Mouse (Mus musculus): ENCODE results near the gene Bco2. TPM values are rescaled to one million over a fixed set of nuclear protein-coding genes. Genes with fewer than 3 reads are reported as not detected.
A peak's percentile ranks its signal among the peaks of the same experiment; 100 is the strongest.

Bco2 gene
- polyA plus RNA-seq, 2 experiments, result 0.28 to 0.33 TPM

DNA sequence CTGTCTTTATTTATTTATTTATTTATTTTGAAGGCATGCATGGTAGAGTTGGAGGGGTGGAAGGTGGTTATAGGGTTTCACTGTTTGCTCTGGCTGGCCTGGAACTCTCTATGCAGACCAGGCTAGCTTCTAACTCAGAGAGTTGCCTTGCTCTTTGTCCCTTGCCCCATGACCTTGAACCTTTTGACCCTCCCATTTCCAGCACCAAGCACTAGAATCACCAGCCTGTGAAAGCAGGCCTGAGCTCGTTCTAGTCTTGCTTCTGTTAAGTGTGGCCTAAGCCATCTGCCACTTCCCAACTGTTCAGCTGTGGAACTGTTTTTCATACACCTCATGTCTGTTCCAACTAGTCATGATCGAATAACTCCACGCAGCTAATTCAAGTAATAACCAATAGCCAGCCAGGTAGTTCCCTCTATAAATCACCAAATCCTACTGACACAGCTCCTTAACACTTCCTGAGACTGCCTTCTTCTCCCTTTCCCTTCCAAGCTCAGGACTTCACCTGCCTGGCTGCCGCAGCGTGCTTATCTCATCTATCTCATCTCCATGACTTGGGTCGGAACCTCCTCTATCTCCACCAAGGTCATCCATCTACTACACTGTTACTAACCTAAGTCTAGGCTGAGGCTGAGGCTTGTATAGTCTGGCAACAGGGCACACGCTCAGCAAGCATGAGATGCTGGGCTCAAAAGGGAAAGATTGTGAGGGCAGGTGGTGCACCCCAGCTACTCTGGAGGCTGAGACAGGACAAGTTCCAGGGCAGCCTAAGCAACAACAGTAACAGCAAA is 47.3 kb upstream of the Bco2 start:
- peak overlapping the region; percentile 84 to 96 for H3K4me3 ChIP-seq (ENCODE audit: insufficient read depth in 1 of 2, low read depth in 2 of 2, low read length in 2 of 2)
- no peak for ATAC-seq (ENCODE audit: insufficient read depth)
- H3K4me1 ChIP-seq (replicated peaks; ENCODE audit: control insufficient read depth in 2 of 2, insufficient read depth in 2 of 2, low read length in 1 of 2), result peaks cover 24 to 26% of the 10 kb centered on the region in 2 experiments
- H3K36me3 ChIP-seq (replicated peaks; ENCODE audit: control insufficient read depth, insufficient read depth, low read depth), result peaks cover 47% of the 10 kb centered on the region
- 29% methylated on average over 7 of the region's 7 CpGs for WGBS (ENCODE audit: insufficient replicate concordance)
- H3K9ac ChIP-seq (replicated peaks), result peak overlapping the region; percentile 84
- H3K27ac ChIP-seq, result peak overlapping the region; percentile 71
- H3K4me2 ChIP-seq (ENCODE audit: low read depth), result peak overlapping the region; percentile 87
- H3K27me3 ChIP-seq (ENCODE audit: control insufficient read depth, insufficient read depth, low read length), result no peaks in the 10 kb centered on the region
- no peak for DNase-seq (ENCODE audit: low read depth in 3 of 3, low spot score in 3 of 3)
- H3K9me3 ChIP-seq (ENCODE audit: control insufficient read depth, low read length), result no peaks in the 10 kb centered on the region
- TF ChIP-seq CTCF (IDR thresholded peaks at IDR 0.05; ENCODE audit: low read depth) (no peak), EP300 (IDR thresholded peaks at IDR 0.05; ENCODE audit: low read depth) (no peak)

DNA sequence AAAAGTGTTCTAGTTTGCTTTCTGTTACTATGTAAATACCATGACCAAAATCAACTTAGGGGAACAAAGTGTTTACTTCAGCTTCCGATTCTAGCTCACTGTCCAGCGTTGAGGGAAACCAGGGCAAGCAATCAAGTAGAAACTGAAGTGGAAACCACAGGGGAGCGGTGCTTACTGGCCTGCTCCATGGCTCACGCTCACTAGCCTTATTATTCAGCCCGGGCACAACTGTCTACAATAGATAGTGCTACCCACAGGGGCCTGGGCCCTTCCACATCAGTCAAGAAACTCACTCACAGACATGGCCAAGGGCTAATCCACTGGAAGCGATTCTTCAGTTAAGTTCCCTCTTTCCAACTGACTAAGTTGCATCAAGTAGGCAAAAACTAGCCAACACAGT is 46.6 kb upstream of the Bco2 start:
- 9% methylated on average over 6 of the region's 6 CpGs for WGBS (ENCODE audit: insufficient replicate concordance)
- Histone ChIP-seq H3K27ac (peak overlapping the region; percentile 71), H3K4me1 (replicated peaks; ENCODE audit: control insufficient read depth in 2 of 2, insufficient read depth in 2 of 2, low read length in 1 of 2) (peaks cover 24 to 26% of the 10 kb centered on the region in 2 experiments), H3K9ac (replicated peaks) (peak overlapping the region; percentile 84), H3K9me3 (ENCODE audit: control insufficient read depth, low read length) (no peaks in the 10 kb centered on the region), H3K27me3 (ENCODE audit: control insufficient read depth, insufficient read depth, low read length) (no peaks in the 10 kb centered on the region), H3K4me2 (ENCODE audit: low read depth) (peak overlapping the region; percentile 87), H3K4me3 (ENCODE audit: insufficient read depth in 1 of 2, low read depth in 2 of 2, low read length in 2 of 2) (peak overlapping the region; percentile 37 to 84), H3K36me3 (replicated peaks; ENCODE audit: control insufficient read depth, insufficient read depth, low read depth) (peaks cover 50% of the 10 kb centered on the region)
- ATAC-seq (ENCODE audit: insufficient read depth) (peak; percentile 55), DNase-seq (ENCODE audit: low read depth in 3 of 3, low spot score in 3 of 3) (no peak)
- no peak for TF ChIP-seq EP300 (IDR thresholded peaks at IDR 0.05; ENCODE audit: low read depth)
- no peak for TF ChIP-seq CTCF (IDR thresholded peaks at IDR 0.05; ENCODE audit: low read depth)

DNA sequence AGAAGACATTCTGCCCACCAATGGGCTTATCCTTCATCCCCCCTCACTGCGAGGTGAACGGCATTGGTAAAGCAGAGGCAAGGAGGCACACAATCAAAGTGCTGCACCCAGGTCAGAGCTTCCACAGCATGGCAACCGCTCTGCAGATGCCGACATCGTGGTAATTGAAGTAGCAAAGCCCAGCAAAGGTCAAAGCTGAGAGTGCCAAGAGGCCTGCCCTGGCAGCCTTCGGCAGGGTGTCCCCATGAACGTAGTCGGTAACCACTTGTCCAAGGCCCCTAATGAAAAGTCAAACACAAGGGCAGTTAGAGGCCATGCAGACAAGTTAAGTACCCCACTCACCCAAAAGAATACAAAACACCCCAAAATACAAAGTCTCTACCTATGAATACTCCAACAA is 42.0 kb upstream of the Bco2 start:
- Histone ChIP-seq H3K9me3 (ENCODE audit: control insufficient read depth, low read length) (no peaks in the 10 kb centered on the region), H3K9ac (replicated peaks) (no peak overlapping the region), H3K27me3 (ENCODE audit: control insufficient read depth, insufficient read depth, low read length) (no peaks in the 10 kb centered on the region), H3K4me2 (ENCODE audit: low read depth) (no peak overlapping the region), H3K4me3 (ENCODE audit: insufficient read depth in 1 of 2, low read depth in 2 of 2, low read length in 2 of 2) (no peak overlapping the region), H3K36me3 (replicated peaks; ENCODE audit: control insufficient read depth, insufficient read depth, low read depth) (peaks cover 46% of the 10 kb centered on the region), H3K4me1 (replicated peaks; ENCODE audit: control insufficient read depth in 2 of 2, insufficient read depth in 2 of 2, low read length in 1 of 2) (peaks cover 10 to 13% of the 10 kb centered on the region in 2 experiments), H3K27ac (no peak overlapping the region)
- no peak for TF ChIP-seq CTCF (IDR thresholded peaks at IDR 0.05; ENCODE audit: low read depth)
- no peak for TF ChIP-seq EP300 (IDR thresholded peaks at IDR 0.05; ENCODE audit: low read depth)
- 91% methylated on average over 8 of the region's 8 CpGs for WGBS (ENCODE audit: insufficient replicate concordance)
- no peak for DNase-seq (ENCODE audit: low read depth in 3 of 3, low spot score in 3 of 3)
- no peak for ATAC-seq (ENCODE audit: insufficient read depth)

DNA sequence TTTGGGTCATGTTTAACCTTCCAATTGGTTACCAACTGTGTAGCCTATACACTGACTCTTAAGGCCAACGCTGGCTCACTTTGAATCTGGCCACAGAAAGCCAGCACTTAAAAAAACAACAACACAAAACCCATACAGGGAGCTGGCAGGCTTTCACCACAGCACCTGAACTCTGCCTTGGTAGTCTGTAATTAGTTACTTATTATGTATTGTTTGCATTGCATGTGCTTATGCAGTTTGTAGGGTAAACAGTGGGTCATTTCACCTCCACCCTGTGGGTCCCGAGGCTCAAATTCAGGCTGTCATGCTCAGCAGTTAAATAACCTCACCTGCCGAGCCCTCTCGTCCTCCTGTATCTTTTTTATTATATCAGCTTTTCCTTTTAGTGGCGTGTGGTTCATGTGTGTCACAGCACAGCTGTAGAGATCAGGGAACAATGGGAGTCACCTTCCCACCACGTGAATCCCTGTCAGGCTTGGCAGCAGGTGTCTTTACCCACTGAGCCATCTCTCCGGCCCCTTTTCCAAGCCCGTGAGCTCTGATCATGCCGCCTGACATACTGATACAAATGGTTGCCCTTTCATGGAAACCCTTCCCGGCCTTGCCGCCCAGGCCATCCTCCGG is 39.9 kb upstream of the Bco2 start:
- WGBS (ENCODE audit: insufficient replicate concordance), result 63% methylated on average over 12 of the region's 12 CpGs
- ATAC-seq (ENCODE audit: insufficient read depth) (peak; percentile 68), DNase-seq (ENCODE audit: low read depth in 3 of 3, low spot score in 3 of 3) (no peak)
- Histone ChIP-seq H3K27me3 (ENCODE audit: control insufficient read depth, insufficient read depth, low read length) (no peaks in the 10 kb centered on the region), H3K4me3 (ENCODE audit: insufficient read depth in 1 of 2, low read depth in 2 of 2, low read length in 2 of 2) (no peak overlapping the region), H3K27ac (no peak overlapping the region; the same call in 1 of the 2 replicates), H3K4me2 (ENCODE audit: low read depth) (no peak overlapping the region), H3K9ac (replicated peaks) (no peak overlapping the region), H3K9me3 (ENCODE audit: control insufficient read depth, low read length) (no peaks in the 10 kb centered on the region), H3K4me1 (replicated peaks; ENCODE audit: control insufficient read depth in 2 of 2, insufficient read depth in 2 of 2, low read length in 1 of 2) (peaks cover 0 to 6% of the 10 kb centered on the region in 2 experiments; a peak in 2 of 4 replicates), H3K36me3 (replicated peaks; ENCODE audit: control insufficient read depth, insufficient read depth, low read depth) (peaks cover 39% of the 10 kb centered on the region)
- TF ChIP-seq CTCF (IDR thresholded peaks at IDR 0.05; ENCODE audit: low read depth), result no peak
- no peak for TF ChIP-seq EP300 (IDR thresholded peaks at IDR 0.05; ENCODE audit: low read depth)

DNA sequence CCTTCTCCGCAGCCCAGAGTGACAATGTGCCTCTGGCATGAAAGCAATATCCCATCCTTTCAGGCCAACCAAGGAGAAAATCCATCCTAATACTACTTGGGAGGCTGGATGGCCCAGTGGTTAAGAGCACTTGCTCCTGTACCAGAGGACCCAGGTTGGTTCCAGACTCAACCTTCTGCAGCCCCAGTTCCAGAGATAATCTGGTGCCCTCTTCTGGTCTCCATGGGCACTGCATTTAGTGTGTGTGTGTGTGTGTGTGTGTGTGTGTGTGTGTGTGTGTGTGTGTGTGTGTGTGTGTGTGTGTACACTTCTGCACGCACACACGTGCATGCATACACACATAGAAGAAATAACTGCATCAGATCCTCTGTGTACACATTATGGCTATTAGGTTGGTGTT is 38.6 kb upstream of the Bco2 start:
- no peak for TF ChIP-seq EP300 (IDR thresholded peaks at IDR 0.05; ENCODE audit: low read depth)
- TF ChIP-seq CTCF (IDR thresholded peaks at IDR 0.05; ENCODE audit: low read depth), result peak; percentile 82
- H3K4me2 ChIP-seq (ENCODE audit: low read depth), result no peak overlapping the region
- ATAC-seq (ENCODE audit: insufficient read depth), result 0 out of 2 replicates have a peak, but pooled peaks have one; percentile 21
- DNase-seq (ENCODE audit: low read depth in 3 of 3, low spot score in 3 of 3), result no peak
- no peak overlapping the region for H3K9ac ChIP-seq (replicated peaks)
- peaks cover 26% of the 10 kb centered on the region for H3K36me3 ChIP-seq (replicated peaks; ENCODE audit: control insufficient read depth, insufficient read depth, low read depth)
- no peaks in the 10 kb centered on the region for H3K9me3 ChIP-seq (ENCODE audit: control insufficient read depth, low read length)
- H3K27me3 ChIP-seq (ENCODE audit: control insufficient read depth, insufficient read depth, low read length), result no peaks in the 10 kb centered on the region
- 61% methylated on average over 3 of the region's 3 CpGs for WGBS (ENCODE audit: insufficient replicate concordance)
- H3K4me3 ChIP-seq (ENCODE audit: insufficient read depth in 1 of 2, low read depth in 2 of 2, low read length in 2 of 2), result no peak overlapping the region
- H3K27ac ChIP-seq, result no peak overlapping the region
- peaks cover 0 to 6% of the 10 kb centered on the region in 2 experiments; a peak in 2 of 4 replicates for H3K4me1 ChIP-seq (replicated peaks; ENCODE audit: control insufficient read depth in 2 of 2, insufficient read depth in 2 of 2, low read length in 1 of 2)

Data from liver, embryonic 14.5 days (tissue).